Mouse (Mus musculus): ENCODE measurements around the gene Uap1. TPM values are rescaled to one million over a fixed set of nuclear protein-coding genes. Genes with fewer than 3 reads are reported as not detected.

Gene Uap1
- 40.3 and 43.1 TPM in 2 replicates for polyA plus RNA-seq (2016; fragmentation: Nextera tagmentation; extraction: Ambion mirVana)

GRCm38 (mm10) chr1:170174814-170175332 lies at the start of gene Uap1:
TSS of gene Uap1 (minus strand) at chr1:170174957.
- Histone ChIP-seq H3K4me3 (peak within 1 kb of the TSS; percentile 91), H3K27ac (peak within 1 kb of the TSS; percentile 95), H3K9me3 (replicated peaks) (no peaks in the 10 kb centered on the region), H3K36me3 (no peaks in the 10 kb centered on the region), H3K4me2 (peak within 1 kb of the TSS; percentile 90), H3K4me1 (peaks cover 39% of the 10 kb centered on the region), H3K9ac (peak within 1 kb of the TSS; percentile 95), H3K27me3 (replicated peaks) (no peaks in the 10 kb centered on the region)
- under 1% methylated on average over 46 of the region's 52 CpGs for WGBS (ENCODE audit: insufficient replicate concordance)
- peak; percentile 96 for ATAC-seq

DNA sequence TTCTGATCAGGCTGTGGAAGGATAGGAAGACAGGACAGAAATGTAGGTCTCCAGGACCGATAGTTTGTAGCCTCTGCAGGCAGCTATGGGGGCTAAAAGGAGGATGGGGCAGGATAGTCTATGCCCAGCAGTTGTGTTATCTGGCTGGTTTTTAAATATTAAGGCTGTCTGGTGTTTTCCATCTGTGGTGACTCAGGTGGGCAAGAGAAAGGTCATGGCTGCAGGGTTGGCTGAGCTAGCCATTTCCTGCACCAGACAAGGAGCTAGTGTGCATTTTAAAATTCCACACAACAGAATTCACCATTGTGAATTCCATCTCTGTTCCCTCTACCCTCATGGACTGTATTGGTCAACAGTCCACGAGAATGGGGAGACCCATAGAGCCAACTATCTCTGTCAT lies 48.5 kb upstream of the Uap1 start:
- Histone ChIP-seq H3K36me3 (no peaks in the 10 kb centered on the region), H3K27me3 (replicated peaks) (peaks cover 12% of the 10 kb centered on the region; the same call in 1 of the 2 replicates), H3K4me2 (no peak overlapping the region), H3K9ac (no peak overlapping the region), H3K27ac (no peak overlapping the region), H3K4me1 (no peaks in the 10 kb centered on the region), H3K4me3 (no peak overlapping the region), H3K9me3 (replicated peaks) (no peaks in the 10 kb centered on the region)
- WGBS (ENCODE audit: insufficient replicate concordance) = 43% methylated on average over 2 of the region's 2 CpGs
- ATAC-seq = no peak

- Histone ChIP-seq H3K27me3 (replicated peaks) (peaks cover 19% of the 10 kb centered on the region; the same call in 1 of the 2 replicates), H3K36me3 (no peaks in the 10 kb centered on the region), H3K4me1 (no peaks in the 10 kb centered on the region), H3K9me3 (replicated peaks) (no peaks in the 10 kb centered on the region), H3K9ac (no peak overlapping the region), H3K27ac (no peak overlapping the region), H3K4me3 (no peak overlapping the region), H3K4me2 (no peak overlapping the region)
- no peak for ATAC-seq
These were observed 45.6 kb upstream of the Uap1 start for GRCm38 (mm10) chr1:170220351-170220750.

GRCm38 (mm10) chr1:170218091-170218884 lies 43.5 kb upstream of the Uap1 start:
- no peak overlapping the region for H3K9ac ChIP-seq
- no peak overlapping the region for H3K4me3 ChIP-seq
- no peak for ATAC-seq
- no peaks in the 10 kb centered on the region for H3K9me3 ChIP-seq (replicated peaks)
- H3K27me3 ChIP-seq (replicated peaks) = peaks cover 18% of the 10 kb centered on the region; the same call in 1 of the 2 replicates
- no peak overlapping the region for H3K27ac ChIP-seq
- peaks cover 7% of the 10 kb centered on the region for H3K4me1 ChIP-seq
- 60% methylated on average over 6 of the region's 6 CpGs for WGBS (ENCODE audit: insufficient replicate concordance)
- H3K36me3 ChIP-seq = no peaks in the 10 kb centered on the region
- H3K4me2 ChIP-seq = no peak overlapping the region

DNA sequence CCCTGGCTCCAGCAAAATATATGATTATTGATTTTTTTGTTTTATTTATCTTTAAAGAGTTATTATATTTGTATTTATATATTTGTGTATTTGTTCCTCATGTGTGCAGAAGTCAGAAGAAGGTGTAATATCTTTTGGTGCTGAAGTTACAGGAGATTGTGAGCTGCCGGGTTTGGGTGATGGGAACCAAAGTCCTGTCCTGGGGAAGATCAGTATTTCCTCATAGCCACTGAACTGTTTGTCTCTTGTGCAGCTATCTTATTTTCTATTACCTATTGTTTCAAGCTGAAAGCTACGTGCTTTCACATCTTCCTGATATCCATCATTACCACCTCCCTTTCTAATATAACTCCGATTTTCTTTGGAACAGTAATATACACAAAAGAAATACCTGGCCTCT lies 40.8 kb upstream of the Uap1 start:
- no peak for ATAC-seq
- WGBS (ENCODE audit: insufficient replicate concordance) = 61% methylated on average over 3 of the region's 3 CpGs
- Histone ChIP-seq H3K9me3 (replicated peaks) (no peaks in the 10 kb centered on the region), H3K27ac (no peak overlapping the region; the same call in 1 of the 2 replicates), H3K4me1 (peaks cover 14% of the 10 kb centered on the region), H3K4me2 (peak overlapping the region; percentile 73), H3K27me3 (replicated peaks) (0 out of 2 replicates have a peak, but pooled peaks cover 7% of the 10 kb centered on the region), H3K4me3 (peak overlapping the region; percentile 87), H3K9ac (peak overlapping the region; percentile 97; the same call in 1 of the 2 replicates), H3K36me3 (peaks cover 22% of the 10 kb centered on the region)

- peak within 1 kb of the TSS; percentile 73 for H3K4me2 ChIP-seq
- H3K4me1 ChIP-seq = peaks cover 14% of the 10 kb centered on the region
- under 1% methylated on average over 70 of the region's 70 CpGs for WGBS (ENCODE audit: insufficient replicate concordance)
- 0 out of 2 replicates have a peak, but pooled peaks cover 7% of the 10 kb centered on the region for H3K27me3 ChIP-seq (replicated peaks)
- H3K9ac ChIP-seq = peak within 1 kb of the TSS; percentile 97
- peak within 1 kb of the TSS; percentile 87 for H3K4me3 ChIP-seq
- peak within 1 kb of the TSS; percentile 87 for H3K27ac ChIP-seq
- ATAC-seq = peak; percentile 98
- no peaks in the 10 kb centered on the region for H3K9me3 ChIP-seq (replicated peaks)
- H3K36me3 ChIP-seq = peaks cover 27% of the 10 kb centered on the region
These were observed 40.2 kb upstream of the Uap1 start, which contains the start of gene Uhmk1 for GRCm38 (mm10) chr1:170214757-170215522. TSS of gene Uhmk1 (minus strand) at chr1:170215397.

- Histone ChIP-seq H3K4me1 (peaks cover 14% of the 10 kb centered on the region), H3K4me3 (peak overlapping the region; percentile 87), H3K4me2 (peak overlapping the region; percentile 73), H3K27ac (peak overlapping the region; percentile 87), H3K36me3 (peaks cover 32% of the 10 kb centered on the region), H3K9ac (peak overlapping the region; percentile 97), H3K9me3 (replicated peaks) (no peaks in the 10 kb centered on the region), H3K27me3 (replicated peaks) (0 out of 2 replicates have a peak, but pooled peaks cover 7% of the 10 kb centered on the region)
- WGBS (ENCODE audit: insufficient replicate concordance) = 17% methylated on average over 7 of the region's 7 CpGs
- no peak for ATAC-seq
These were observed 39.6 kb upstream of the Uap1 start for GRCm38 (mm10) chr1:170214383-170214756.

DNA sequence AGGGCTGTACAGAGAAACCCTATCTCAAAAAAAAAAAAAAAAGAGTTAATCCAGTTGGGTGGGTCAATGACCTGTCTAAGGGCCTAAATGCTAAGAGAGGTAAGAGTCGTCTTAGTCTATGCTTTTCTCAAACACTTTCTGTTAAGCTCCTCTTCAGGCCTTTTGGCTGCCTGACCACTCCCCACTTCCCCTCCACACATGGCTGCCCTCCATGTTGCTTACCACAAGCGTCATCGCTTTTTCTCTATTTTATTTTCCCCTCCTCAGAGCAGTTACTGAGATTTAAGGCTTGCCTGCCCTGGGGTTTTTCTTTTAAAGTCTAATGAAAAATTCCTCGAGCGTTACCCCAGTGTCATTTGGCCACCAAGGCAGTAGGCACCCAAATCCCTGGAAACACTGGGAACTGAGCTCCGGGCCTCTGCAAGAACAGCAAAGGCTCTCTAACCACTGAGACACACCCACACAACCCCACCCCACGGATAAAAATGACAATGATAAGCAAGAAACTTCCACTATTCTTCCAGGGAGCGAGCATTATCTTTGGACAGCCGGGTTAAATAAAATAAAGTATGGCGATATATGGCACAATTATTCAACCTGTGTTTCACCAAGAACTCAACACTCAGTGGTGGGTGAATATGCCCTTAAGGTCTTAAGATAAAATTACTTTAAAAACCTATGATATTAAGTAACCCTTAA lies 38.6 kb upstream of the Uap1 start:
- Histone ChIP-seq H3K27ac (no peak overlapping the region), H3K9ac (no peak overlapping the region), H3K4me2 (peak overlapping the region; percentile 59), H3K4me1 (peaks cover 14% of the 10 kb centered on the region), H3K36me3 (peaks cover 43% of the 10 kb centered on the region), H3K4me3 (peak overlapping the region; percentile 30; the same call in 1 of the 2 replicates), H3K9me3 (replicated peaks) (no peaks in the 10 kb centered on the region), H3K27me3 (replicated peaks) (0 out of 2 replicates have a peak, but pooled peaks cover 7% of the 10 kb centered on the region)
- ATAC-seq = no peak
- 54% methylated on average over 10 of the region's 10 CpGs for WGBS (ENCODE audit: insufficient replicate concordance)

- H3K4me3 ChIP-seq = no peak overlapping the region
- H3K27me3 ChIP-seq (replicated peaks) = no peaks in the 10 kb centered on the region
- H3K4me1 ChIP-seq = no peaks in the 10 kb centered on the region
- H3K27ac ChIP-seq = no peak overlapping the region
- no peaks in the 10 kb centered on the region for H3K9me3 ChIP-seq (replicated peaks)
- ATAC-seq = no peak
- no peak overlapping the region for H3K4me2 ChIP-seq
- no peak overlapping the region for H3K9ac ChIP-seq
- 89% methylated on average over 6 of the region's 6 CpGs for WGBS (ENCODE audit: insufficient replicate concordance)
- H3K36me3 ChIP-seq = peaks cover 95% of the 10 kb centered on the region
These were observed 31.6 kb upstream of the Uap1 start for GRCm38 (mm10) chr1:170206395-170206794.

GRCm38 (mm10) chr1:170200379-170200778 lies 25.6 kb upstream of the Uap1 start:
- H3K4me2 ChIP-seq = no peak overlapping the region
- no peak overlapping the region for H3K4me3 ChIP-seq
- H3K36me3 ChIP-seq = peaks cover 92% of the 10 kb centered on the region
- H3K27ac ChIP-seq = no peak overlapping the region
- H3K9ac ChIP-seq = no peak overlapping the region
- no peak for ATAC-seq
- 78% methylated on average over 3 of the region's 3 CpGs for WGBS (ENCODE audit: insufficient replicate concordance)
- no peaks in the 10 kb centered on the region for H3K9me3 ChIP-seq (replicated peaks)
- no peaks in the 10 kb centered on the region for H3K4me1 ChIP-seq
- H3K27me3 ChIP-seq (replicated peaks) = no peaks in the 10 kb centered on the region

GRCm38 (mm10) chr1:170196211-170196610 lies 21.5 kb upstream of the Uap1 start:
- peaks cover 86% of the 10 kb centered on the region for H3K36me3 ChIP-seq
- no peak overlapping the region for H3K4me2 ChIP-seq
- no peak for ATAC-seq
- no peak overlapping the region for H3K27ac ChIP-seq
- WGBS (ENCODE audit: insufficient replicate concordance) = 80% methylated on average over 8 of the region's 8 CpGs
- no peak overlapping the region for H3K4me3 ChIP-seq
- H3K4me1 ChIP-seq = no peaks in the 10 kb centered on the region
- H3K9me3 ChIP-seq (replicated peaks) = no peaks in the 10 kb centered on the region
- H3K9ac ChIP-seq = no peak overlapping the region
- H3K27me3 ChIP-seq (replicated peaks) = no peaks in the 10 kb centered on the region

Measured in liver, embryonic 12.5 days (tissue).